Mouse (Mus musculus): ENCODE data around the gene Sugp1.

DNA sequence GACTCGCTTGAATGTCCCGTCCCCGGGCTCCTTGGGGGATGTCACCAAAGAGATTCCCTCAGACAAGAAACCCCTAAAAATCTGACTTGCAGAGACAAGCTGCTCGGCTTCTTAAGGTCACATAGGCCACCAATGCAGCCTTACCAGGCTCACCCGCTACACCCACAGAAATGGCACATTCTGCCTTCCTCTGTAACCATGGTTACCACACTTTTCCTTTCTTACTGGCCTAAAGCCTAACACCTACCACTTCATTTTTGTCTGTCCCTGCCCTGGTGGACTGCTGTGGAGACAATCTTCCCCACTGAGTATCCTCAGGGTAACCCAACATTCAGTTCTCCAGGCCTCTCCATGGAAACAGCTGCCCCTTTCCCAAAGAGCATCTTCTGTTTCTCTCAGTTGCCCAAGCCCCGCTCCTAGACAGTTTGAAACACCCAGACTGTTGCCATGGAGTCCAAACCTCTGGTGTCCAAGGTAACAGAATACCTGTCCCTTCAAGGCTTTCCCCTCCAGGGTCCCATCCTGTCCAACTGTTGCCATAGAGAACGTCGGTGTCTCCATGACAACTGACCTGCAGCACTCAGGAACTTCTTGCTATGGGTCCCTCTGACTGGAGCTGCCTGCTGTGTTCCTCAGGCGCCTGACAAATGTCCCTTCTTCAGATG lies 46.8 kb downstream of the Sugp1 start:
- TF ChIP-seq CTCF (IDR thresholded peaks at IDR 0.05; ENCODE audit: control insufficient read depth, insufficient read depth, low read length) (no peak), POLR2A (IDR thresholded peaks at IDR 0.05; ENCODE audit: borderline replicate concordance, control insufficient read depth, low read depth, low read length) (no peak)
